Mouse (Mus musculus) stomach, postnatal 0 days (tissue): ENCODE measurements at regions not wholly inside any gene's neighbourhood (a gene's known extent, or its start where the extent isn't known, plus 50 kb on each side); places are given as distances from the start of the nearest gene placed in this dataset.

Experiments
- CTCF ChIP-seq: IDR thresholded peaks from 2 replicates; pipeline ENCODE4 v1.5.1; 2016; ENCODE audit warnings: antibody characterized with exemption, low read depth, mild to moderate bottlenecking, moderate library complexity
- EP300 ChIP-seq: optimal IDR thresholded peaks from 2 replicates; pipeline ENCODE3; 2016; ENCODE audit warnings: antibody characterized with exemption

- TF ChIP-seq EP300, result no peak
- TF ChIP-seq CTCF, result no peak
Measured at GRCm38 (mm10) chr10:37677826-37678225, 539.1 kb upstream of the Marcks start.
